Mouse (Mus musculus) embryonic facial prominence, embryonic 10.5 days (tissue): ENCODE measurements around the gene Gm15737. TPM values are rescaled to one million over a fixed set of nuclear protein-coding genes. Genes with fewer than 3 reads are reported as not detected.

ENCODE experiments used
- DNase-seq: peaks from one replicate; pipeline ENCODE4 v3.0.0-alpha.2; 2017; ENCODE audit warnings: low spot score
- H3K27ac ChIP-seq: fragments of 300-500 bp; sonication (generic); replicated peaks from 2 replicates; pipeline ENCODE4 v1.5.1; 2016; ENCODE audit warnings: mild to moderate bottlenecking
- H3K27me3 ChIP-seq: fragments of 300-500 bp; sonication (generic); replicated peaks from 2 replicates; pipeline ENCODE4 v1.6.1; 2016; ENCODE audit warnings: low read depth, mild to moderate bottlenecking; ENCODE audit not compliant: poor library complexity, severe bottlenecking
- H3K36me3 ChIP-seq: fragments of 300-500 bp; sonication (generic); replicated peaks from 2 replicates; pipeline ENCODE4 v1.6.1; 2016; ENCODE audit warnings: mild to moderate bottlenecking, moderate library complexity
- H3K4me1 ChIP-seq: fragments of 300-500 bp; sonication (generic); 2 replicates; pipeline ENCODE4 v1.6.1; 2016
- H3K4me3 ChIP-seq: fragments of 300-500 bp; sonication (generic); 2 replicates; pipeline ENCODE4 v1.5.1; 2016; ENCODE audit warnings: mild to moderate bottlenecking, moderate library complexity
- H3K9me3 ChIP-seq: fragments of 300-500 bp; sonication (generic); 2 replicates; pipeline ENCODE4 v1.6.1; 2016; ENCODE audit warnings: mild to moderate bottlenecking
- WGBS: fragments of 180-500 bp; shearing (Covaris S2); methylation state at CpG from one replicate; pipeline ENCODE4 v1.1.7; 2016; 5-methylcytosine and 5-hydroxymethylcytosine counted together
- polyA plus RNA-seq: library from polyadenylated mRNA; unstranded; fragments of >200 nt; fragmentation: Nextera tagmentation; extraction: Ambion mirVana; gene quantifications from 2 replicates; pipeline ENCODE4 v1.2.1, GENCODE M21; 2016

The Gm15737 gene
- polyA plus RNA-seq, 1 experiment from 2014 or later, result not detected

DNA sequence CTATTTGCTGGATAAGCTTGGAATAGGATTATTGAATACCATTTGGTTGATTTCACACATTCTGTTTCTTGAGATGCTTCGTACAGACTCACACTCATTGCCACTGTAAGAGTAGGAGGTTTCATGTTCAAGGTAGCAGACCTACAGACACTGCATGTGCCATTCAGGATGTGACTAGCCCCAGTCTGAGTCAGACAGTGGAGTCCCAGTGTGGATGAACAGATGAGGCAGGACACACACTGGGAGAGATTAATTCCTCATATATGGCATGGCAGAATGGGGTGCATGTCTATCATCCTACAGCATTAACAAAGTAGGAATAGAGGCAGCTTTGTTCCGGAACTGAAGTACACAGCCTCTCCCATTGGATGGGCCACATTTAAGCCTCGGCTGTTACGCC, 8.1 kb downstream of the Gm15737 start:
- H3K4me1 ChIP-seq, result no peaks in the 10 kb centered on the region
- DNase-seq, result no peak
- peaks cover 54% of the 10 kb centered on the region for H3K36me3 ChIP-seq
- WGBS, result 97% methylated on average over 4 of the region's 4 CpGs
- no peaks in the 10 kb centered on the region for H3K9me3 ChIP-seq
- no peaks in the 10 kb centered on the region for H3K27me3 ChIP-seq
- H3K27ac ChIP-seq, result no peak overlapping the region
- H3K4me3 ChIP-seq, result no peak overlapping the region

DNA sequence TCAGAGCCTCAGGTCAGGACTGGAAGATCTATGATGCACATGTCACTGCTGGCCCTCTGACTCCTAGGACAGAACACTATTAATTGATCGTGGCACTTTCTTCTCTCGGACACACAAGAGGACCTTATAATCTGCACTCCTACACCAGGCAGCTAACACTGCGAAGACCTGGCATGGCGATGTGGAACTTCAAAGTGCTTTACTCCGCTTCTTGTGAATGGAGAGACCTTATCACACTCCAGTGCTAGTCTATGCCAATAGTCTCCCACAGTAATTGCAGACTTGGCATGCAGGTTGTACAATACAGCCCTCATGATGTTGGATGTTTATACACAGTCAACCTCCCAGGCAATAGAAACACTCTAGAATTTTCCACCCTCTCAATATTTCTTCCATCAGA, 9.6 kb downstream of the Gm15737 start:
- no peak overlapping the region for H3K27ac ChIP-seq
- no peak for DNase-seq
- H3K27me3 ChIP-seq, result no peaks in the 10 kb centered on the region
- H3K4me1 ChIP-seq, result peaks cover 14% of the 10 kb centered on the region
- H3K9me3 ChIP-seq, result no peaks in the 10 kb centered on the region
- H3K36me3 ChIP-seq, result peaks cover 46% of the 10 kb centered on the region
- WGBS, result 93% methylated on average over 5 of the region's 5 CpGs
- H3K4me3 ChIP-seq, result no peak overlapping the region

DNA sequence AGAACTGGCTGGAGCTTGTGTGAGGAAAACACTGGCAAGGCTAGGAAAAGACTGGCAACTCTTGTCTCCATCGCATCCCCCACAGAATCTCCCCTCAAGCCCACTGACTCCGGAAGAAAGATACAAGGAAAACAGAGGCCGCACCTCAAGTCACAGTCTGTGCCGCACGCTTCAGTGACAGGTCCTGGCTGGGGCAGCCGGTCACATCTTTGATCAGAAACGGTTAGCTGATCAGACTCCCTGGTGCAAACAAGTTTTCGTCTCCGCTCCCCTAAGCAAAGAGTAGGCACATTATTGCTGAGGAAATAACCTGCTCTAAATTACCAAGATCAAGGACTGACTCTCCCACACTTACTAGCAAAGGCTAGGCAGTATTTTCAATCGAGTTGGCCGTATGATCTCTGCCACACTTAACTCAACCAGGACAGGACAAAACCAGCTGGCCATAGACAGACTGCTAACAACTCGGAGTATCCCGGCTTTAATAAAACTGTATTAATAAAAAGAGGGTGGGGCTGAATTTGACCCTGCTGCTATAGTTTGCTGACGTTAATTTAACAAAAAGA, 10.6 kb downstream of the Gm15737 start:
- Histone ChIP-seq H3K4me1 (peaks cover 15% of the 10 kb centered on the region), H3K27ac (no peak overlapping the region), H3K36me3 (peaks cover 48% of the 10 kb centered on the region), H3K9me3 (no peaks in the 10 kb centered on the region), H3K4me3 (no peak overlapping the region), H3K27me3 (no peaks in the 10 kb centered on the region; the same call in 1 of the 2 replicates)
- 84% methylated on average over 14 of the region's 14 CpGs for WGBS
- DNase-seq, result no peak

DNA sequence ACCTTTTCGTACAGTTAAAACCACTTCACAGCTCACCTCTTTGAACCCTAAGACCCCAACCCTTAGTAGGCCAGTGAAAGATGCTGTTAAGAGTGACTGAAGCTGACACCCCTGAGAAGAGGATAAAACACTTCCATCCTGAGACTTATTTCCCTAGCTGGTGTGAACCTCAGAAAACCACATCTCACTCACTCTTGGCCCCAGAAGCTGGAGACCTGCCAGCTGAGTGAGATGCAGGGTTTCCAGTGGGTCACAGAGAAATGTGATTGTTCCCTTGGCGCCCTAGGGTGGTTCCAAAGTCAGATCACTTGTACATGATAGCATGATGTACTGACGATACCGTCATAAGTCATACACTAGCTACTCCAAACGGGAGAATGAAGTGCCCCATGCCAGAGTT, 13.3 kb downstream of the Gm15737 start:
- no peaks in the 10 kb centered on the region; the same call in 1 of the 2 replicates for H3K27me3 ChIP-seq
- peaks cover 60% of the 10 kb centered on the region for H3K36me3 ChIP-seq

DNA sequence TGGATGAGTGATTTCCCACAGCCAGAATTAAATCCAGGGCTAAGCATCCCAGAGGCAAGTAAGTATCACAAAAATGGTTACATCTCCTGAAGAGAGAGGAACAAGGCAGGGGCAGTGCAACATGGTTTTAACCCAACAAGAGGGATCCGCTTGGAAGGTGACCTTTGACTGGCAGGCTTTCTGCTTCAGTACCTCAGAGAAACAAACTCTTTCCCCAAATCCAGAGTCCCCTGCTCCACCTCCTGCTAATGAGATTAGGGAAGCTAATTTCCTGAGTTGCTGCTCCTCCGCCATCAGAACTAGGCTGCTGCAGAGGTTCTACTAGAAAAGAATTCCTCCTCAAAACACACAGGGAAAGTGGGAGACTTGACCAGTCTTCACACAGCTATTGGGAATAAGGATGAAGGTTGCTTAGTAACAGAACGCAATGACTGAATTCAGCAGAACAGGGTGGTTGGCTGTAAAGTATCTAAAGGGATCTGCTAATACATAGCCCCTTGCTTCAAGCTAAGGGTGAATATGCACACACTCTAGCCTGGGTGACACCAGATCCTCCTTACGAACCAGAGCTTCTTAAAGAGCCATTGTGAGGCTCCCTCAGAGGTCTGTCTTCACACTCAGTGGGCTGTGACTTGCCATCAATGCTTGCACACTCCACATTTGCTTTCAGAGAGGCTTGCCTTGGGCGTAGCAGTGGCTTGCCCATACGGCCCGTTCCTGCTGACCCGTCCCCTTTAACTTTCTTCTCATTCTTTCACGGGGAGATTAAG, 14.2 kb downstream of the Gm15737 start:
- DNase-seq, result peak; percentile 26
- peaks cover 56% of the 10 kb centered on the region for H3K36me3 ChIP-seq
- 26% methylated on average over 9 of the region's 9 CpGs for WGBS

More for the DNA sequence above, 13.3 kb downstream of the Gm15737 start:
- no peak overlapping the region for H3K4me3 ChIP-seq
- no peak for DNase-seq
- WGBS, result 78% methylated on average over 5 of the region's 5 CpGs
- H3K27ac ChIP-seq, result no peak overlapping the region
- H3K4me1 ChIP-seq, result peaks cover 15% of the 10 kb centered on the region
- no peaks in the 10 kb centered on the region for H3K9me3 ChIP-seq

DNA sequence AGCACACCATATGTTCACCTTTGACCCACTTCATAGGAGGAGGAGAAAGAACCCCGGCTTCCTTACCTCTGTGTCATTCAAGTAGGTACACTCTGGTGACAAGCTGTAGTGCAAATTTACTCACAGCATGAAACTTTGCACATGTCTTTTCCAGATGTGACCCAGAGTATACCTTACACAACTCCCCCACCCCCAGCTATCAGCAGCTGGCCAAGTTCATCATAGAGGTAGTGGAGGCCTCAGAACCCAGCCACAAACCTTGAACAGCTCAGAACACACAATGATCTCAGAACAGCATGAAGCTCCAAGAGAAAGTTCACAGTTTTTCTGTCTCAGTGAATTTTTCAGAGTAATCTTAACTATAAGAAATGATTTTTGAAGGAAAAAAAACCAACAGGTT, 22.4 kb downstream of the Gm15737 start:
- peaks cover 19% of the 10 kb centered on the region for H3K4me1 ChIP-seq
- H3K27me3 ChIP-seq, result no peaks in the 10 kb centered on the region
- H3K4me3 ChIP-seq, result no peak overlapping the region
- WGBS, result 45% methylated on average over 1 of the region's 1 CpGs
- no peaks in the 10 kb centered on the region for H3K9me3 ChIP-seq
- H3K27ac ChIP-seq, result no peak overlapping the region; the same call in 1 of the 2 replicates
- peaks cover 58% of the 10 kb centered on the region for H3K36me3 ChIP-seq
- DNase-seq, result peak; percentile 24

More for the DNA sequence above, 14.2 kb downstream of the Gm15737 start:
- Histone ChIP-seq H3K9me3 (no peaks in the 10 kb centered on the region), H3K27me3 (no peaks in the 10 kb centered on the region; the same call in 1 of the 2 replicates), H3K4me3 (no peak overlapping the region), H3K4me1 (peaks cover 15% of the 10 kb centered on the region), H3K27ac (peak overlapping the region; percentile 55; the same call in 1 of the 2 replicates)

DNA sequence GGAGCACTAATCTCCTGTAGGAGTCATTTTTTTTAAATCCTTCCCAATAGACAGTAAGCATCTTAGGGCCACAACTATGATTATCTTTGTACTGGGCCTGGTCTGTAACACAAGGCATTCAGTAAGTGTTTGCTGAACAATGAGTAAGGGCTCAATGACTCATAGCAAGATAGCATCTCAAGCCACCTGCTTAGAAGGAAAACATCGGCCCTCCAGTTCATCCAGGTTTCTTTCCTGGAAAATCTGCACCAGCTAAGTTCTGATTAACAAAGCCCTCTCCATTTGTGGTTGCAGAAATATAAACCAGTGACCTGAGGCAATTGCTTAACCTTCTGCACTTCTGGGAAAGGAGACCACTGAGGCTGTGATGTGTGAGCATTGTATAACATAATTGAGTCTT, 34.9 kb downstream of the Gm15737 start:
- DNase-seq, result no peak
- Histone ChIP-seq H3K36me3 (peaks cover 41% of the 10 kb centered on the region), H3K4me1 (peaks cover 36% of the 10 kb centered on the region), H3K27ac (no peak overlapping the region), H3K9me3 (no peaks in the 10 kb centered on the region), H3K27me3 (no peaks in the 10 kb centered on the region), H3K4me3 (no peak overlapping the region)
- 51% methylated on average over 1 of the region's 1 CpGs for WGBS

DNA sequence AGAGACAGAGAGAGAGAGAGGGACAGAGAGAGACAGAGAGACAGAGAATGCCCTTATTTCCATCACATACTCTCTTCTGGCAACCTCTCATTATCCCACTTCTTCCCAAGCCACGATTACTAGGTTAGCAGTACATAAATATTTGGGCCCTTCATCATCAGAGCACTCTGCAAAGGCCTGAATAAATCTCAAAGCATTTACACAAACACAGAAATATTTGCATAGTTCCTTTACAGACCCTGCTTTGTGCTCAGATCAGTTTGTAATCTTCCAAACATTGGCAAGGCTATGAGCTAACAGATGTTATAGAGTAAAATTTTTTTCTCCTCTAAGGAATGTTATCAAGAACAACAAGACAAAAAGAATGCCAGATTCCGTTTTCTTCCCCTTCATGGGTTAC, 35.3 kb downstream of the Gm15737 start:
- Histone ChIP-seq H3K4me1 (peaks cover 41% of the 10 kb centered on the region), H3K9me3 (no peaks in the 10 kb centered on the region), H3K4me3 (no peak overlapping the region), H3K36me3 (peaks cover 40% of the 10 kb centered on the region), H3K27me3 (no peaks in the 10 kb centered on the region), H3K27ac (no peak overlapping the region)
- no peak for DNase-seq
- 54% methylated on average over 2 of the region's 2 CpGs for WGBS

DNA sequence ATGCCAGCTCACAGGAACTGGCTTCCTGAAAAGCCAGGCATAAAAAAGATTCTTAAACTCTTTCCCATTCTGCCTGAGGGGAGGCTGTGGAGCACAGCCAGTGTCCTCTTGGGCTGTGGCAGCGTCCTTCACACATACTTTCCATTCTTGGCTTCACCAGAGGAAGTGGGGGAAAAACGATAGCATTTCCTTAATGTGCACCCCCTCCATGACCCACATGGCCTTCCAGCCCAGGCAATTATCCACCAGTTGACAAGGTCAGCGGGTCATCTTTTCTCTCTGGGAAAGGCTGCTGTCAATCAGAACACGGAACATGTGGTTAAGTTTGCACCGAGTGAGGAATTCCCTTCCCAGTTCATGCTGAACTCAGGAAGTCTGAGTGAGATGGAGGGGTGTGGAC, 36.8 kb downstream of the Gm15737 start:
- Histone ChIP-seq H3K9me3 (no peaks in the 10 kb centered on the region), H3K36me3 (peaks cover 39% of the 10 kb centered on the region), H3K4me1 (peaks cover 45% of the 10 kb centered on the region), H3K27ac (no peak overlapping the region), H3K27me3 (no peaks in the 10 kb centered on the region), H3K4me3 (no peak overlapping the region)
- DNase-seq, result peak; percentile 69
- WGBS, result 11% methylated on average over 5 of the region's 5 CpGs

DNA sequence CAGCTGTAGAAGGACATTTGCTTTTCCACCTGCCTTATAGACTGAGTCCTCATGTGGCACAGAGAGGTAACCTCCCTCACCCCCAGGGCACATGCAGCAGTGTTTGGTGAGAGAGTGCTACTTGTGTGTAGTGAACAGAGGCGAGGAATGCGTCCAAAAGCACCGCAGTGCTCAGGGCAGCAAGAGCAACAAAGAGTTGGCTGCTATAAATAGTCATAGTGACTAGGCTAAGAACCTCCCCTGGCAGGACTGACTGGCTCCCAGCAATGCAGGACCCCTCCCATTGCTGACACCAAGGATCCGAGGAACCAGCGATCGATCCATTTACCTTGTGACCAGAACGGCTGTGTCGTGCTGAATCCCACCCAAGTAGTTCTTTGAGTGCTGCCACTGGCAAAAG, 40.2 kb downstream of the Gm15737 start:
- 47% methylated on average over 8 of the region's 8 CpGs for WGBS
- H3K9me3 ChIP-seq, result no peaks in the 10 kb centered on the region
- peaks cover 37% of the 10 kb centered on the region for H3K4me1 ChIP-seq
- no peak overlapping the region for H3K27ac ChIP-seq
- peaks cover 22% of the 10 kb centered on the region; the same call in 1 of the 2 replicates for H3K36me3 ChIP-seq
- no peak for DNase-seq
- H3K4me3 ChIP-seq, result no peak overlapping the region
- H3K27me3 ChIP-seq, result no peaks in the 10 kb centered on the region

DNA sequence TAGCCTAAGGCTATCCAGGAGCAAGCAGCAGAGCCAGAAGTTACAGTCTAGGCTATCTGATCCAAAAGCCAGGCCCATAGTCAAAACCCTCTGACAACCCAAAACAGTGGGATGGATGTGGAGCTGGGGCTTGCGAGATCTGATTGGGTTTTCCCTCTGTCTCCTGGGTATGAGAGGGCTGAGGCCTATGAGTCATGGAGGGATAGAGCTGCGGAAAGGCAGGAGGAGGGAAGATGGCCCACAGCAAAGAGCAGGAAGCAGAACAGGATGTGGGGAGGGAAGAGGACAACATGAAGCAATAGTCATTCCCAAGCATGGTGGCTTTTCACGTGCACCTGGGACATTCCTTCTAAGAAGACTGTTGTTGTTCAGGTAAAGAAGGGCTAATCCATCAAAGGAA, 41.5 kb downstream of the Gm15737 start:
- Histone ChIP-seq H3K27me3 (no peaks in the 10 kb centered on the region), H3K27ac (no peak overlapping the region), H3K36me3 (peaks cover 19% of the 10 kb centered on the region; the same call in 1 of the 2 replicates), H3K4me1 (peaks cover 24% of the 10 kb centered on the region), H3K4me3 (no peak overlapping the region), H3K9me3 (no peaks in the 10 kb centered on the region)
- 57% methylated on average over 3 of the region's 3 CpGs for WGBS
- no peak for DNase-seq

DNA sequence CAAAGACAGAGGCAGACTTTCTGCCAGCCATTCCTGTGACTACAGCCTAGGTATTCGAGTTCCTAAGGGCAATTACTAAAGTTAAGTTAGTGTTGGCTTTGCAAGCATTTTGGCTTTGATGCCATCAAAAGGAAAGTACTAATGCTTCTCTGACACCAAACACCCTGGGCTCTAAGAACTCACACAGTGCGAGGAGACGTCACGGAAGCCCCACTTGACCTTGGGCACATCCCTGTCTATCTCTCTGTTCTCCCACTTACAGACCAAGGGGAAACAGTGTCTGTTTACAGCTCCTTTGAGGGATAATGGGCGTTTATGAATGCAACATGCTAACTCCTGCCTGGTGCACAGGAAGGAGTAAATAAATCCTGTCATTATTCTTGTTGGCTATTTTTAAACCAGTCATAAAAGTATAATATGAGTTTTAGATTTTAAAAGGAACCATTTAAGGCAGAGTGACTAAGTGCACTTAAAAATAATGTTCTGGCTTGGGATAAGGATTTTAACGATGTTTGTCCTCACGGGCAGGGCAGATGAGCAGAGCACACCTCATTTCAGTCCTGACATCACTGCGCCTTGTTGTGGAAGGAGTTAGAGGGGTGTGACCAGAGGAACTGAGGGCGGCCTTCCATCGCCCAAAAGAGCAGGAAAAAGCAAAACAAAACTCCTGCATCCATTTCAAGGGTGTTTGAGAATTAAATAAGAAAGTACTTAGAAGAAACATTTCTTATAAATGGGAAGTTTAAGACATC, 52.0 kb downstream of the Gm15737 start:
- Histone ChIP-seq H3K36me3 (no peaks in the 10 kb centered on the region), H3K27ac (no peak overlapping the region), H3K9me3 (no peaks in the 10 kb centered on the region), H3K4me3 (no peak overlapping the region), H3K4me1 (peaks cover 15% of the 10 kb centered on the region), H3K27me3 (no peaks in the 10 kb centered on the region)
- no peak for DNase-seq
- 70% methylated on average over 10 of the region's 10 CpGs for WGBS
